Mouse (Mus musculus): Measurements from ENCODE around the gene Pgap3.

The Pgap3 gene

DNA sequence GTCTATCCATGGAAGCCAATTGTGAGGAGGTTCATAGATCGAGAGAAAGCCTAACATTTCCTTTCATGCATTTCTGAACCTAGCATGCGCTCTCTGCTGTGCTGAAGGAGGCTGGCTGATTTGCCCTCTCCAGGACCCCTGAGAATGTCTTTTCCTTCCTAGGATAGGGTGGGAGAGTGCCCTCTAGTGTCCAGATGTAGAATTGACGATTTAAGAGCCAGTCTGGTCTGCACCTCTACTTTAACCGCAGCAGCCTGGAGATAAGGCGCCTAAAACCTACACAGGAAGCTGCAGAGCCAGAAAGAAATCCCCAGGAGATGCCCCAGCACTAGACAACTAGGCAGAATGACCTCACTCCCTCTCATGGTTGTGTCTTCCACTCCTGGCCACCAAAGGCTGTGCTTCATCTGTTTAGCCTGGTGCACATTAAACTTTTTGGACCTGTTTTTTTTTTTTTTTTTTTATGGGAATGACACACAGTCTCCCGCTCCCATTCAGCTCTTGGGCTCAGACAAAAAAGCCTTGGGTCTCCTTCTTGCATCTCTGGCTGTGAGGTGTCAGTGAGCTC is 44.5 kb downstream of the Pgap3 start:
- no peak for DNase-seq (ENCODE audit: low spot score)

DNA sequence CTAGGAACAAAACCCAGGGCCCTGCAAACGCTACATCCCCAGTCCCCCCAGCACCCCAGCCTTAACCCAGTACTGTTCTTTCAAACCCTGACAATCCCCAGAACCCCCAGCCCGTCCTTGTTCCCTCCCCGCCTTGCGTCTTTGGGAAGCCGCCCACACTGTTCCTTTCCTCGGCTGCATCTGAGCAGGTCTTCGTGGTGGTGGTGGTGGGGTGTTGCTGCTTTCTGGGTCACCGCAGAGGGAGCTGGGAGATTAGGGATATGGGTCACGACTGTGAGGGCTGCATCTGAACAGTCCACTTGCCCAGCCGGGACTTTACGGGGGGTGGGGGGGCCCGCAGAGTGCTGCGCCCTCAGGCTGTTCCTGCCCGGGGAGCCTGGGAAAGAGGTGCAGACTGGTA is 45.8 kb downstream of the Pgap3 start:
- no peak for DNase-seq (ENCODE audit: low spot score)

DNA sequence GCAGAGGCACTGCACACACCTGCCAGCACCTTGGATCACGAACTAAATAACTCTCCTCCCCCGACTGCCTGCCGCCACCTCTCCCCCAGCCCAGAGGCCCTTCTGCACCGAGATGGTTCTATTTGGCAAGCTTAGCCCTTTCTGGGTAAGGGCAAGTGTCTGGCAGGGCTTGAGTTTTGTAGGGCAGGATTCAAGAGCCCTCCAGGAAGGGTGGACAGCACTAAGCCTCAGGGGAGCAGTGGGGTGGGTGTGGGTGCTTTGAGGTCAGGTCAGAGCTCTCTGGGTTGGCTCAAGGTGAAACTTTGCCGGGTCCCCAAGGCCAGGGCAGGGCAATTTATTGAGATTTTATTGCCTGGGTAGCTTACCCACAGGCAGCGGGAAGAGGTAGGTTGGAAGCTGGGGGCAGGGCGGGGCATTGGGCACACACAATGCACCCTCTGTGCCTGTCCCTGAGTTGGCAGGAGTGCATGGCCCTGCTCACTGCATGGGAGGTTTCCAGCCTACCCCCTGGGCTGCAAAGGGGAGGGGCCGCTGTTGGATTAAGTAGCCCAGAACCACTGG is 46.6 kb downstream of the Pgap3 start:
- DNase-seq (ENCODE audit: low spot score) = peak; percentile 74

DNA sequence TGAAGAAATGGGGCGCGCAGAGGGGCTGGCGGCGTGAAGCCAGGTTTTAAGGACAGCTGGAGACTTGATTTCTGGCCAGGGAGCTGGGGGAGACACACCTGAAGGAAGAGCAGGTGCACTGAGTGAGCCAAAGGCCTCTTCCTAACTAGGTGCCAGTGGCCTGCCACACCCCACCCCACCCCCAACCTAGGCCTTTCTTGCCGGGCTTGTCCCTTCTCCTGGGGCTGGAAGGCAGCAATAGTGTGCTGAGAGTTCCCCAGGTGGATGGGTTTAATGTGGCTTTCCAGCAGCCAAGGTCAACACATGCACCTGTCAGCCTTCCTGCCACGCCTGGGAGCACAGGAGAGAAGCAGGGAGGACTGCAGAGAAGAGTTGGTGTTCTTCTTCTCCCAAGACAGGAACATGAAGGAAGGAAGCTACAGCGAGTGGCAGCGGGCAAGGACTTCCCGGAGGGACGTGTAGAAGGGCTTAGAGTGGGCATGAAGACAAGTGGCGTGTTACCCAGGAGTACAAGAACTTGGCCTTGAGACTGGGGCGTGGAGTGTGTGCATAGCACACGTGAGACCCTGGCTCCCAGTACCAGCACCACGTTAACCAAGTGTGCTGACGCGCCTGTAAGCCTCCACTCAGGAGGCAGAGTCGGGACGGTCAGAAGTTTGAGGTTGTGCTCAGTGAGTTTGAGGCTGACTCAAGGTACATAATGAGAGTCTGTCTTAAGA is 47.9 kb downstream of the Pgap3 start:
- no peak for DNase-seq (ENCODE audit: low spot score)

DNA sequence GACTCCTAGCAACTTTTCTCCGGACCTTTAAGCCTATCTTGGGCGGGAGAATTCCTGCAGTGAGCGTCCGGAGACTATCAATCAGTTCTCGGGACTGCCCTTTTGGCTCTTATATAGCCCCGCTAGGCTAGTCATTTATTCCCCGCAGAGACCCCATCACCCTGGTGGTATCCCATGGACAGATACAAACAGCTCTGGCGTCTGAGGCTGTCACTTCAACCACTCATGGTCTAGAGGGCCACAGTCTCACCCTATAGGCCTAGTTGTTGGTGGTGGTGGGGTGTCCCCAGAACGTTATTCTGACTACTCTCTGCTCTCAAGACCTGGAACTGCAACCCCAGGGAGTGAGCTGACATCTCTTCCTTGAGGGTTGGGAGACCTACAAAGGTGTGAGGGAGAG is 51.0 kb downstream of the Pgap3 start:
- DNase-seq (ENCODE audit: low spot score) = no peak

DNA sequence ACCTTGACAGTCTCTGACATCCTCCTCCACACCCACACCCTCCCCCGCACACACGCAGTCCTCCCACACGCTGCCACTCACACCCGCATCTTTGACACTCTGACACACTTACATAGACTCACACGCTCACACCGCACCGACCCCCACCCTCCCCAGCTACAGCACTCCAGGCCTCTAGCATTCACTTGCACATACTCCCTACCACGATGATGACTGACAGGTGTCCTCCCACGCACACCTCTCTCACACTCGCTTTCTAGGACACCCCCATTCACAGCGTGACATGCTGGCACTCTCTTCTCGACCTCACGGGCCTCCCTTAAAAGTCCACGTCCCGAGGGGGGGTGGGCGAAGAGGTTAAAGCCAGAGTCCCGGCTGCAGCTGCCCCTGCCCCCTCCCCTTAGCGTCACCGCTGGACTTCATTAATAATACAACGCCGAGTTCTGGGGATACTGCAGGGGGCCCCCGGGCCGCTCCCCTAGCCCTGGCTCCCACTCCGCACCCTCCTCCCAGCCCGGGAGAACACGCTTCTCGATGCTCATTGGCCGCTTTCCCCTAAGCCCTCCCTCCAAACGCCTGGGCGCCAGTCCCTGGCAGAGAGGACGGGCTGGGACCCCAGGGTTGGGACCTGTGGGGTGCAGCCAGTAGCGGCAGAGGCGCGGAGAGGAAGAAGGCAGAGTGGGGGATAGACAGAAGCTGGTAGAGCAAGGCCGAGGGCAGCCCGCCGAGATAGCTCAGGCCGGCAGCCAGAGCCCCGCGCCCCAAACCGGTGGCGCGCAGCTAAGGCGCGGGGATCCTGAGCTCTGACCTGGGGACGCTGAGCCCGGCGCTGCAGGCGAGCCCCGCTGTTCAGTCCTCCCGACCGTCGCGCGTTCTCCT is 52.0 kb downstream of the Pgap3 start, which contains the start of gene Ppp1r1b:
Gene Ppp1r1b, plus strand, starts transcription at position 322 of the 879 bp plus-strand sequence.
- peak; percentile 75 for DNase-seq (ENCODE audit: low spot score)

DNA sequence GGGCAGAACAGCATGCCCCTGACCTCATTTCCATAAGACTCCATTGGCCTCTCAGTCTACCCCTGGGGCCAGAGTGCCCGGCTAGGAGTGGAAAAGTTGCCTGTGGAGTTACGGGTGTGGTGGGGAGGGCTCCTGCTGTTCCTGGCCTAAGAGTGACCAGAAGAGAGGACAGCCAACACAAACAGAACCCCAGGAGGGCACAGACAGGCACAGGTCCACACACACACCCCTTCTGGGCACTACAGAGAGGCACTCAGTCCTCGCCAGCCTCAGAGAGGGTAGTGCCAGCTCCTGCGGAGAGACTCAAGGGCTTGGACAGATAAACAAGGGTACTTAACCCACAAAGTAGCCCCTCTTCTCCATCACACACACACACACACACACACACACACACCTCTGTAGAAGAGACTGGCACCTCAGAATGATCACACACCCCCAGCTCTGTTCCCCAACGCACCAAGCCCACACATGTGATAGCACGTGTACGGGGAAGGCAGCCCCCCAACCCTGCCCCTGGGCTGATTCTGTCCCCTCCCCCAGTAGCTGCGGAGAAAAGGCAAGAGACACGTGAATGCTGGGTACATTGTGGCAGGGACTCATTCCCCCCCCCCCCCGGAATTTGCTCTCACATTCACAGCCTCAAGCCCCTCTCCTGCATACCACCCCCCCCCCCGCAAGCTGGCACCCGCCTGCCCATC is 52.8 kb downstream of the Pgap3 start:
- no peak for DNase-seq (ENCODE audit: low spot score)

DNA sequence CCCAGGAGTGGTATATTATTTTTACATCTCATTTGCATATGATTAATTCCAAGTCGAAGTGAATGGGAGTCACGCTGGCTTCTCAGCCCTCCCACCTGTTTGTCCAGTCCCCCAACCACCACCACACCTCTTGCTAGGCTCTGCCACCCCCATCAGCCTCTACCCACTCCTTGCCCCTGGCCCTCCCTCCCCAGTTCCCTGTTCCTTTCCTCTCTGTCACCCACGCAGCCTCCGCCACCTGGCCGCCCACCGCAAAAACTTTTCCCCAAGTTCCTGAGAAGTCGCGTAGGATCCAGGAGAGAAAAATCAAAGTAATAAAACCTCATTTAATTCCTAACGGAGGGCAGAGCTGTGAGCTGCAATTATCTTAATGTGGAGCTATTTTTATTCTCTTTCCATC is 54.1 kb downstream of the Pgap3 start:
- DNase-seq (ENCODE audit: low spot score) = no peak

DNA sequence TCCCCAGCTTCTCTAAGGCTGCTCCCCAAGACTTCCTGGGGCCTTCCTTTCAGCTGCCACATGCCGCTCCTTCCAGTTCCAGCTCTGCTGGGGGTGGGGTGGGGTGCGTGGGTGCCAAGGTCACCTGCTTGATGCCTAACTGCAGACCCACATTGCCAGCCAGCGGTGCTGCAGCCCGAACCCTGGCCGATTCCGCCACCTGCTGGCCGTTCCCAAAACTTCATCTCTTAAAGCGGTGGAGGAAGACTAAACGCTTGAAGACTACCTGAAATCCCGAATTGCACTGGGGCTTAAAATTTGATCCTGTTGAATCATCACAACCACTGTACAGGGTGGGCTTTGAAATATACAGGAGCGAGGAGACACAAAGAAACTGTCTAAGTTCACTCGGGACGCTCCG is 55.0 kb downstream of the Pgap3 start:
- peak; percentile 91 for DNase-seq (ENCODE audit: low spot score)

DNA sequence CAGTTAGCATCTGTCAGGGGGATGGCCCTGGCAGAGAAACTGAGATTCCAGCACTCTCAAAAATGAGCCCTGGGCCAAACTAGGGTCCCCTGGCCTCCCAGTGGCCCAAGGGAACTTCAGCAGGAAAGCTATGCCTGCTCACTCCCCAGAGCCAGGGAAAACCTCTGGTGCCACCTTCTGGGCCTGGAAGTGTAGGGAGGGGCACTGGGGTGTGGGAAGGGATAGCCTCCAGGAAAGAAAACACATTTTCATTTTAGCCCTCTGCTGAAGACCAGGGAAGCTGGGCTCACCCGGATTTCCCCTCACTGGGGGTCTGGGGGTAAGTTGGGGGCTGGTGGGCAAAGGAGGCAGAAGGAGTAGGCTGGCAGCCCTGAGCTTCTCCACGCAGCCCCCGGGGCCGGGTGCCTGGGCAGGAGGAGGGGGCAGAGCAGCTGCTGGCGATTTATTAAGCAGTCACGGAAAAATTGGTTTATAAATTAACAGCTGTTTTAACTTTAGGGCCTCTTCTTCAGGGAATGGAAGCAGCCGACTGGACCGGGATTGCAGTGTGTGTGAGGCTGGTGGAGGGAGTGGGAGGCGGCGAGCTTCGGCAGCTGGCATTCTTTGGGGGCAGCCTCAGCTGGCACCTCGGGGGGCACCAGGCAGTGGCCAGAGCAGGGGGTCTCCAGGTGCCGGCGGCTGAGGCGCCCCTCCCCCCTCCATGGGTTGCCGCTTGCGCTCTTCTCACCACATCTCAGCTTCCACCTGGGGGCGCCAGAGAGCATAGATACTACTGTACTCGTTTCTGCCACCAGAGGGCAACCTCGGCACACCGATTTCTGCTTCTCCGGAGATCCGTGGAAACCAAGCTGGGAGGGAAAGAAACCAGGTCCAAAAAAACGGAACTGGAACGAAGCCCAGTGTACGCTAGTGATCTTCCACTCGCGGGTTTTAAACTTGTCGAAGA is 58.0 kb downstream of the Pgap3 start:
- peak; percentile 97 for DNase-seq (ENCODE audit: low spot score)

DNA sequence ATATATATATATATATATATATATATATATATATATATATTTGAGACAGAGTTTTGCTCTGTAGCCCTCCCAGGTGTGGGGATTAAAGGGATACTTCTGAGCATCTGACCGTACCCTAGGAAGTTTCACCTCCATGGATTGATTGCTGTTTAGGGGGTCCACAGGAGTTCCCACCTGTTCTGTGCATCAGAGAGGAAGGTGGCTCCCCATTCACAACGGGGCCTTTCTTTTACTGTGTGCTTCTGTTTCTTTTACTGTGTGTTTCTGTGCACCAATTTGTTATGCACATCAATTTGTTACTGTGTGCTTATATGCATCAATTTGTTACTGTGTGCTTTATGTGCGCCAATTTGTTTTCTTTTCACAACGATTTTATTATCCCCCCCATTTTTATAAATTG is 59.1 kb downstream of the Pgap3 start:
- no peak for DNase-seq (ENCODE audit: low spot score)

DNA sequence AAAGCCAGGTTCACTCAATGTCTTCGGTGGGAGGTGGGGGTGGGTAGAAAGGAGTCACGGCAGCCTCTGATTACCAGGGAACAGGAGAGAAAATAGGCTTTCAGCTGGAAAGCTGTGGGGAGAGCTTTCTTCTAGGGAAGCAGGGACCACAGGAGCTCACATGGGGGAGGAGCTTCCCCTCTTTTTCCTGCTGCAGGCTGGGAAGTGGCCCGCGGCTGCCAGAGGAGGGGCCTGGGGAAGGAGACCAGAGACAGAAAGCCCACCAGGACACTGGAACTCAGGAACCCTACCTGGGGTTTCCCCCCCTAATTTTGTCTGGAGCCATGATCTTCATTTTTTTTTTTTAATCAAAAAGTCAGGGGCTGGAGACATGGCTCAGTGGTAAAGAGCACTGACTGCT is 59.7 kb downstream of the Pgap3 start:
- DNase-seq (ENCODE audit: low spot score) = no peak

DNA sequence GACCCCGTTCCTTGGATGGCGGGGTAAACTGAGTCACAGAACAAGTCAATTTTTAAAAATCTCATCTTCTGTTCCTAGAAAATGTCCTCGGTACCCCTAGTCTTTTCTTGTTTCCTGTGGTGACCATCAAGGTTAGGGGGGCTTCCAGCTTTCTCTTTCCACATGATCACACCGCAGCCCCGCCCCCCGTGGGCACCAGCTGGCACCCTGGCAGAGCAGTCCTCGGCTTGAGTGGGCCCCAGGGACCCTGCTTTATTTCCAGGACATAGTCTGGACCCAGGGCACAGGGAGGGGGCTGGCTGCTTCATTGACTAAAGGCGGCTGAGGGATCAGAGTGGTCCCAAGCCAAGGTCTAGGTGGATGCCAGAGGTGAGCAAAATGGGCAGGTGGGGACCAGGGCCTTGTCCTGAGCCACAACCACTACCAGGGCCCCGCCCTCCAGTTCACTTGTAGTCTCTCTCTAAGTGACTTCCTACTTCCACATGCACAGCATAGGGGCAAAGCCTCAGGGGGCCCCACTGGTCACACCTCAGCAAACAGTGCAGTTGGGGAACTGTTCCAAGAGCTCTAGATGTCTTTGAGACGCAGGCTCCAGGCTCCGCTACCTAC is 60.5 kb downstream of the Pgap3 start:
- no peak for DNase-seq (ENCODE audit: low spot score)

DNA sequence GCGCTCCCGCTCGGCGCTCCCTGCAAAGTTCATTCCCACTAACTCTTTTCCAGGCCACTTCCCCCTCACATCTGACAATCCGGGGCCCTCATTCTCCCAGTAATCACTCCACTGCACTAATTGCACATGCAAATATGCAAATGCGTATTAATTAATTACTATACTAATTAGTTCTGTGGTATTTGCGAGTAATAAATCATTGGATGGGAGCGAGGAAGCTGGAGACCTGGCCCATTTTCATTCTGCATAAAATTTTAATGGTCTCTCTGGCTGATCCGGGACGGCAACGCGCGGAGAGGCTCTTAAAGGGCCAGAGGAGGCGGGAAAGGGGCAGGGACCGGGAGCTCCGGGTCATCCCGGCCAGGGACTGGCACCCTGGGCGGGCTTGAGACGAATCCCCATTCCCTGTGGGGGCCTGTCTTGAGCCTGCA is 61.2 kb downstream of the Pgap3 start:
- DNase-seq (ENCODE audit: low spot score) = no peak

All from testis, postnatal 10 days (tissue).